Mouse (Mus musculus): ENCODE data around the gene Pde8a. TPM values are rescaled to one million over a fixed set of nuclear protein-coding genes. Genes with fewer than 3 reads are reported as not detected.

Pde8a gene
- polyA plus RNA-seq, 1 experiment from 2014 or later = 6.4 TPM

GRCm38 (mm10) chr7:81351826-81352225 lies 138.4 kb downstream of the Pde8a start:
- H3K4me3 ChIP-seq (replicated peaks) = no peak overlapping the region
- no peak overlapping the region for H3K27ac ChIP-seq (replicated peaks)
- no peak for ATAC-seq (ENCODE audit: insufficient number of reproducible peaks, low FRiP score, low TSS enrichment, low read depth)
- H3K4me2 ChIP-seq (replicated peaks) = no peak overlapping the region
- H3K9me3 ChIP-seq (replicated peaks) = no peaks in the 10 kb centered on the region
- no peaks in the 10 kb centered on the region for H3K4me1 ChIP-seq
- no peak overlapping the region for H3K9ac ChIP-seq
- H3K36me3 ChIP-seq = no peaks in the 10 kb centered on the region
- H3K27me3 ChIP-seq = no peaks in the 10 kb centered on the region
- WGBS = 74% methylated on average over 4 of the region's 4 CpGs

GRCm38 (mm10) chr7:81355746-81356145 lies 142.3 kb downstream of the Pde8a start:
- ATAC-seq (ENCODE audit: insufficient number of reproducible peaks, low FRiP score, low TSS enrichment, low read depth) = no peak
- whole genome bisulfite sequencing = 61% methylated on average over 7 of the region's 7 CpGs
- no peaks in the 10 kb centered on the region for H3K4me1 ChIP-seq
- no peak overlapping the region for H3K4me2 ChIP-seq (replicated peaks)
- H3K4me3 ChIP-seq (replicated peaks) = no peak overlapping the region
- H3K9me3 ChIP-seq (replicated peaks) = no peaks in the 10 kb centered on the region
- no peak overlapping the region for H3K9ac ChIP-seq
- H3K27me3 ChIP-seq = no peaks in the 10 kb centered on the region; the same call in 1 of the 2 replicates
- no peaks in the 10 kb centered on the region for H3K36me3 ChIP-seq
- H3K27ac ChIP-seq (replicated peaks) = no peak overlapping the region

- Histone ChIP-seq H3K4me3 (replicated peaks) (no peak overlapping the region), H3K4me1 (no peaks in the 10 kb centered on the region), H3K27ac (replicated peaks) (no peak overlapping the region), H3K27me3 (no peaks in the 10 kb centered on the region; the same call in 1 of the 2 replicates), H3K4me2 (replicated peaks) (no peak overlapping the region), H3K9me3 (replicated peaks) (no peaks in the 10 kb centered on the region), H3K36me3 (no peaks in the 10 kb centered on the region), H3K9ac (no peak overlapping the region)
- no peak for ATAC-seq (ENCODE audit: insufficient number of reproducible peaks, low FRiP score, low TSS enrichment, low read depth)
- 71% methylated on average over 1 of the region's 1 CpGs for WGBS
These were observed 143.0 kb downstream of the Pde8a start for GRCm38 (mm10) chr7:81356360-81356759.

GRCm38 (mm10) chr7:81356975-81357374 lies 143.6 kb downstream of the Pde8a start:
- no peak overlapping the region for H3K27ac ChIP-seq (replicated peaks)
- 76% methylated on average over 7 of the region's 7 CpGs for WGBS
- H3K4me2 ChIP-seq (replicated peaks) = no peak overlapping the region
- no peaks in the 10 kb centered on the region for H3K36me3 ChIP-seq
- H3K9me3 ChIP-seq (replicated peaks) = no peaks in the 10 kb centered on the region
- no peak for ATAC-seq (ENCODE audit: insufficient number of reproducible peaks, low FRiP score, low TSS enrichment, low read depth)
- H3K4me3 ChIP-seq (replicated peaks) = no peak overlapping the region
- H3K4me1 ChIP-seq = no peaks in the 10 kb centered on the region
- no peak overlapping the region for H3K9ac ChIP-seq
- no peaks in the 10 kb centered on the region; the same call in 1 of the 2 replicates for H3K27me3 ChIP-seq

DNA sequence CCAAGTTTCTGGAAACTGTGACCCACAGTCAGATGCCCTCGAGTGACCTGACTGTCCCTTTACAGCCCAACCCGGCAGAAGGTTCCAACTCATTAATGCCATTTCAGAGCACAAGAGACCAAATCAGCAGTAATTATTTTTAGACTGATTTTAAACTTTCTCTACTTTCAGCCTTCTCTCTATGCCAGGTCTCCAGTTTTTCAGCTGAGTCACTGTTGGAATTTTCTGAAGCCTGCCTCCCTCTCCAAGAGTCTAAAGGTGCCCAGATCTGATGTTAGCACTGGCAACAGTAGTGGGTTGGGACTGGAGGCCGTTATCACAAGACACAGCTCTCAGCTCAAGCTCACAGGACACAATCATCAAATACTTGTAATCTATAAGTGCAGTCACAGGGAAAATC lies 154.6 kb downstream of the Pde8a start:
- H3K4me2 ChIP-seq (replicated peaks) = no peak overlapping the region
- H3K9me3 ChIP-seq (replicated peaks) = no peaks in the 10 kb centered on the region
- no peaks in the 10 kb centered on the region for H3K36me3 ChIP-seq
- no peak overlapping the region for H3K9ac ChIP-seq
- no peak overlapping the region for H3K4me3 ChIP-seq (replicated peaks)
- no peaks in the 10 kb centered on the region for H3K4me1 ChIP-seq
- H3K27ac ChIP-seq (replicated peaks) = no peak overlapping the region
- no peak for ATAC-seq (ENCODE audit: insufficient number of reproducible peaks, low FRiP score, low TSS enrichment, low read depth)
- 0 out of 2 replicates have a peak, but pooled peaks cover 7% of the 10 kb centered on the region for H3K27me3 ChIP-seq
- 67% methylated on average over 3 of the region's 3 CpGs for WGBS

DNA sequence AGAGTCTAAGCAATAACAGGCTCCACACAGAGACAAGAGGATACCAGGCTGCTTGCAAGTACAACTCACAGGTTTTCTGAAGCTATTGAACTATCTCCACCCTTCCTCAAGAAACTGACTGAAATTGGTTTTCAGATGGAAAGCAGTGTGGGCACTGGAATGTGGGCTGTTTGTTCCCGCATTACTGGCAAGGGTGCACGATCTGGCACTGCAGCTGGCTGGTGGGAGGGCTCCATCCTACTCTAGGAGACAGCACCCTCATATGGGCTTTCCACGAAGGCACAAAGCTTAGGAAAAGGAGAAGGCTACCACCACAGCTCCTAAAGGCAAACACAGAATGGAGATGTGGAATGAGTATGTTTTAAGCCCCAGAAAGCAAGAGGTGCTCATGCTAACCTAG lies 156.3 kb downstream of the Pde8a start:
- no peak overlapping the region for H3K4me2 ChIP-seq (replicated peaks)
- ATAC-seq (ENCODE audit: insufficient number of reproducible peaks, low FRiP score, low TSS enrichment, low read depth) = no peak
- no peaks in the 10 kb centered on the region for H3K4me1 ChIP-seq
- no peak overlapping the region for H3K4me3 ChIP-seq (replicated peaks)
- H3K27me3 ChIP-seq = peaks cover 7% of the 10 kb centered on the region; the same call in 1 of the 2 replicates
- no peak overlapping the region for H3K27ac ChIP-seq (replicated peaks)
- 58% methylated on average over 3 of the region's 3 CpGs for WGBS
- no peaks in the 10 kb centered on the region for H3K9me3 ChIP-seq (replicated peaks)
- no peak overlapping the region for H3K9ac ChIP-seq
- H3K36me3 ChIP-seq = no peaks in the 10 kb centered on the region

GRCm38 (mm10) chr7:81371811-81372210 lies 158.4 kb downstream of the Pde8a start:
- no peak for ATAC-seq (ENCODE audit: insufficient number of reproducible peaks, low FRiP score, low TSS enrichment, low read depth)
- H3K4me2 ChIP-seq (replicated peaks) = peak overlapping the region; percentile 33; the same call in 1 of the 2 replicates

GRCm38 (mm10) chr7:81372337-81372920 lies 159.0 kb downstream of the Pde8a start:
- Histone ChIP-seq H3K36me3 (no peaks in the 10 kb centered on the region), H3K4me3 (replicated peaks) (no peak overlapping the region), H3K27ac (replicated peaks) (no peak overlapping the region), H3K9me3 (replicated peaks) (no peaks in the 10 kb centered on the region), H3K27me3 (peaks cover 7% of the 10 kb centered on the region; the same call in 1 of the 2 replicates), H3K9ac (no peak overlapping the region), H3K4me1 (no peaks in the 10 kb centered on the region), H3K4me2 (replicated peaks) (peak overlapping the region; percentile 33)
- WGBS = 4% methylated on average over 13 of the region's 13 CpGs
- ATAC-seq (ENCODE audit: insufficient number of reproducible peaks, low FRiP score, low TSS enrichment, low read depth) = peak; percentile 81

More at GRCm38 (mm10) chr7:81371811-81372210, 158.4 kb downstream of the Pde8a start:
- no peak overlapping the region for H3K4me3 ChIP-seq (replicated peaks)
- H3K9ac ChIP-seq = no peak overlapping the region
- H3K9me3 ChIP-seq (replicated peaks) = no peaks in the 10 kb centered on the region
- H3K27me3 ChIP-seq = peaks cover 7% of the 10 kb centered on the region; the same call in 1 of the 2 replicates
- no peaks in the 10 kb centered on the region for H3K36me3 ChIP-seq
- 15% methylated on average over 5 of the region's 5 CpGs for WGBS
- no peaks in the 10 kb centered on the region for H3K4me1 ChIP-seq
- no peak overlapping the region for H3K27ac ChIP-seq (replicated peaks)

DNA sequence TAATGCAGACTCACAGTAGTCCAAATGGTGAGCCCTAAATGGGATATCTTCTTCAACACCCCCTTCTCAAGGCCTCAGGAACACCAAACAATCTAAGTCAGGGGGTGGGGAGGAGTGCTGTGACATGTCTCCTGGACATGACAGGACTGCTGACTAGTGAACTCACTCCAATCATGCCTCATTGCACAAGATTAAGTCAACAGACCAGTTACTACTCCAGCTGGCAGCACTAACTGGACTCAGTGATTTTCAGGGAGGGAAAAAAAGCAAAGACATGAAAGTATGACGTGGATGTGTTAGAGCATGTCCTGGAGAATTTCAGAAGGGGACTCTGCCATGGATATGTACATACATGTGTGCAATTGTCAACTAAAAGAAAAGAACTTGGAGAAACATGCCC lies 166.0 kb downstream of the Pde8a start:
- WGBS = 64% methylated on average over 1 of the region's 1 CpGs
- Histone ChIP-seq H3K4me1 (no peaks in the 10 kb centered on the region), H3K9me3 (replicated peaks) (no peaks in the 10 kb centered on the region), H3K9ac (no peak overlapping the region), H3K27ac (replicated peaks) (no peak overlapping the region), H3K36me3 (no peaks in the 10 kb centered on the region), H3K4me2 (replicated peaks) (no peak overlapping the region), H3K4me3 (replicated peaks) (no peak overlapping the region), H3K27me3 (no peaks in the 10 kb centered on the region)
- no peak for ATAC-seq (ENCODE audit: insufficient number of reproducible peaks, low FRiP score, low TSS enrichment, low read depth)

Other genes starting within 250 kb of the Pde8a start
- gene Zfp592, start 219.9 kb upstream of the Pde8a start, polyA plus RNA-seq (2015; fragmentation: Nextera tagmentation; extraction: Ambion mirVana) = 11.8 and 12.4 TPM in 2 replicates
- gene Alpk3, start 156.0 kb upstream of the Pde8a start, polyA plus RNA-seq (2015; fragmentation: Nextera tagmentation; extraction: Ambion mirVana) = 3.1 and 4.5 TPM in 2 replicates
- 0.09 TPM in 1 of 2 replicates, not detected in the other for gene Slc28a1, start 98.8 kb upstream of the Pde8a start, polyA plus RNA-seq (2015; fragmentation: Nextera tagmentation; extraction: Ambion mirVana)
- 1,249 and 1,258 TPM in 2 replicates for gene Rps17, start 131.7 kb downstream of the Pde8a start, polyA plus RNA-seq (2015; fragmentation: Nextera tagmentation; extraction: Ambion mirVana)
- gene Cpeb1, start 241.9 kb downstream of the Pde8a start, polyA plus RNA-seq (2015; fragmentation: Nextera tagmentation; extraction: Ambion mirVana) = 3.1 and 4.0 TPM in 2 replicates

All from embryonic facial prominence, embryonic 15.5 days (tissue).